Mouse (Mus musculus) common myeloid progenitor, adult 5-6 weeks (primary cell): ENCODE results near the gene Iqsec3. TPM values are rescaled to one million over a fixed set of nuclear protein-coding genes. Genes with fewer than 3 reads are reported as not detected.

ENCODE experiments used
- ATAC-seq: replicated peaks from 2 replicates; pipeline ENCODE4 v1.8.0; 2016; ENCODE audit warnings: low read depth, mild to moderate bottlenecking, moderate TSS enrichment, inconsistent platforms; ENCODE audit not compliant: poor library complexity, severe bottlenecking
- total RNA-seq: library from RNA; stranded (forward); fragments of 200-1000, 187-1606 nt; gene quantifications from 2 replicates; pipeline ENCODE4 v1.2.3, GENCODE M21; 2017

Iqsec3 gene
- total RNA-seq, 1 experiment from 2014 or later: not detected

DNA sequence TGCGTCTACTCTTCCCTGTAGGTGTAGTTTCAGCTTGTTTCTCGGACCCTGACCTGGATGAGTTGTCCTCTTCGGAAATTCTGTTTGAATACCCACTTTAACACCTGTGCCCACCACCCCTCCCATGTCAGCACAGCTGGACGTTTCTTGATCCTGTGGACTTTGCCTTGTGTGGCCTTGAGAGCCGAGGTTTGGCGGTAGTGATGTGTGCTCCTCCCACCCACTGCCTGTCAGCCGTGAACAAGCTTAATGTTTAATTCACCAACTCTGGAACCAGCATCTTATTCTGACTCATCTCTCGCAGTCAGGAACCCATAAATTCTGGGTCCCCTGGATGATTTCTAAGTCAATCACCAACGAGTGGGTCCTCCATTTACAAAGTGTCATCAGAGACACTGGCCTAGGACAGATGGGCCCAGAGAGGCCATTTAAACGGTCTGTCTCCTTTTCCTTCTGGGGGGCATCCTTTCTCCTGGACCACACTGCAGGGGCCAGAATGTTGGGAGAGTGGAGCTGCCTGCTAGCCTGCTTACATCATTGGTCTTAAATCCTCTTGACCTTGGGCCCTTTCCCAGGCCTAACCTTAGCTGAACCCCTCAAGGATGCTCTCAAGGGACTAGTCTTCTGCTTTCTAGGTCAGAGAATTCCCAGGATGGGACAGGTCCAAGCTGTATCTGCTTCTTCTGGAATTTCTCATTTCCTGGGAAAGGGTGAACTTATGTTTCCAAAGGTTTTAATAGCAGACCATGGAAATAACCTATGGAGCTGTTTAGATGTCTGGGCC, 102.1 kb downstream of the Iqsec3 start:
- ATAC-seq: no peak

GRCm38 (mm10) chr6:121367099-121367498, 106.4 kb downstream of the Iqsec3 start:
- ATAC-seq: no peak

DNA sequence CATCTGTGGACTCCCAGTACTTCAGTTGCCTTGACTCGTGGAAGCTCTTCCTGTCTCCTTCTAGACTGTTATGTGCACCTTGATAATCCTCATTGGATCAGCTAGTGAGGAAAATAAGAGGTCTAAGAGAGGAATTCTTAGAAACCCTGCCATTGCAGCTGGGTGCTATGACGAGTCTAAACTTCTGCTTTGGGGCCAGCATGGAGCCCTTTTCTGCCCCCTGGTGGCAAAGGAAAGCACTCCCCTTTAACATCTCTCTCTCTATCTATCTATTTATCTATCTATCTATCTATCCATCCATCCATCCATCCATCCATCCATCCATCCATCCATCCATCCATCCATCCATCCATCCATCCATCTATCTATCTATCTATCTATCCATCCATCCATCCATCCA, 106.9 kb downstream of the Iqsec3 start:
- ATAC-seq: peak; percentile 85

DNA sequence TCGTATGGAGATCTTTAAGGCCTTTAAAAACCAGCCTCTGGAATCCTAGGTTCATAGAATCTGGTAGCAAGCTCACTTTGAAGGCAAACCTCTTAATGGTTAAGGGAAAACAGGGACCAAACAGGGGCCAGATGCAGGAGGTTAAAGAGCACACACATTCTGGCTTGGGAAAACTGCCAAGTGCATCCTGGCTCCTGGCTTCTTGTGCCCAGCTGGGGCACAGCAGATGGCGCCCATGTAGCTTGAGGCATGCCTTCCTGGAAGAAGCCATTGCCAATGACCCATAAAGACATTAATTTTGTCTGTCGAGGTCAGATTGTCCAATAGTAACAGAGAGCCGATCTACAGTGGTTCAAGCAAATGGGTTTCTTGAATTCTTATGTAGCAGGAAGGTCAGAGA, 109.5 kb downstream of the Iqsec3 start:
- no peak for ATAC-seq

GRCm38 (mm10) chr6:121363061-121363460, 110.4 kb downstream of the Iqsec3 start:
- ATAC-seq: no peak

DNA sequence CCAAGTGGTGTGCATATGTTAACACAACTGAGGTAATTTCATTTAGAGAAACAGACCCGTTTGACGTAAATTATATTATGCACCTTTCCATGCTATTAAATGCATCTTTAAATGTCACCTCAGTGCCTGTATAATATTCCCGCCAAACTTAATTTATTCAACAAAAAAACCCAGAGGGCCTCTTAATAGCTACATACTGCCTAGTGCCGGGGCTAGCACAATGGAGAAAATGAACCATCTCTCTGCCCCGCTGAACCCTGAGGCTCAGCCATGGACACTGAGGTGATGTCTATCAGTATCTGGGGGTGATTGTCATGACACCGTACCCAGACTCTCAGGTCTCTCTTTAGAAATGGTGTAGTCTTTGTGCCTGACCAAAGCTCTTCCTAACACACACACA, 116.2 kb downstream of the Iqsec3 start:
- no peak for ATAC-seq

DNA sequence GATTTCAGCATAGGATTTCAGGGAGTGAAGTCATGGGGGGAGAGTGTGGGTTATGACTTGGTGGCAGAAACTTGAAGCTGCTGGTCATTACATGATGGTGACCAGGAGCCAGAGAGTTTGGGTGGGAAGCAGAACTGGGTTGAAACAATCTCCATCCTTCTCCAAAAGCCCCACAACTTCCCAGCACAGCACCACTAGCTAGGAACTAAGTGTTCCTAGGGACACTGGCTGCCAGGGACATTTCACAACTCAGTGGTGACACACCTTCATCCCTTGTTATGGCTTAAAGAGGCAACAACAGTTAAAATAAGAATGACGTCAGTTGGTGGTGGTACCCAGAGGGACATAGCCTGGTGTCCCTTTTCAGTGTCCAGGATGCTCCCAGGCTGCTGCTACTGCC, 117.4 kb downstream of the Iqsec3 start:
- no peak for ATAC-seq

DNA sequence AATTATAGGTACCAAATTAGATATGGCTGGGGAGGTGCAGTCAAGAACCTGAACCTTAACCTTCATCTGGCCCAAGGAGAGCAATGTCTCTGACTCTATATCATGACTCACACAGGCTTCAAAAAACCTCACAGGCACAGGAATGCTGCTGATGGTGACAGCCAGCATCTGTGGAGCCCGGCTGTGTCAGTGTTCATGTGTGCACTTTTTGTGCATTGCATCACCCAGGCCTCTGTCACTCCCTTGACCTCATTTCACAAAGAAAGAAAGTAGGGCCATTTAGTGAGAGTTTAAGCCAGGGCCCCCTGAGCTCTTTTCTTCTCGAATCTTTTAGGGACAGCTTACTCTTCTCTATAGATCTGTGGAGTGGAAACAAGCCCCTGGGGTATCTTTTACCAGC, 121.2 kb downstream of the Iqsec3 start:
- ATAC-seq: no peak

DNA sequence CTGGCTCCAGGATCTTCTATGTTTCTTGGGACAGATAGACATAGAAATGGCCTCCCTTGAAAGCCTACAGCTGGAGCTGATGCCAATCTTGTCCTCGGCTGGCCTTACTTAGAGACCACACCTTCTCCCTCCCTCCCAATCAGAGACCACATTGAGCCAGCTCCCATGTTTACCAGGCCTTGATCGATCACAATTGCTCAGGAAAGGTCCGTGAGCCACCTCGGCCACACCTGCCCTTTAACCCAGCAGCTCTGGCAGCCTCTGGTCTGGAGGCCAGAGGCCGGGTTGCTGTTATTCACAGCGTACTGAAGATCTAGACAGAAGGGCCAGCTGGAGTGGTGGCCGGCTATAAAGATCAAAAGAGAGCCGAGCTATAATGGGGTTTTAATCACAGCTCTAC, 127.0 kb downstream of the Iqsec3 start:
- no peak for ATAC-seq

- no peak for ATAC-seq
Observed at GRCm38 (mm10) chr6:121344329-121344728, 129.1 kb downstream of the Iqsec3 start.

DNA sequence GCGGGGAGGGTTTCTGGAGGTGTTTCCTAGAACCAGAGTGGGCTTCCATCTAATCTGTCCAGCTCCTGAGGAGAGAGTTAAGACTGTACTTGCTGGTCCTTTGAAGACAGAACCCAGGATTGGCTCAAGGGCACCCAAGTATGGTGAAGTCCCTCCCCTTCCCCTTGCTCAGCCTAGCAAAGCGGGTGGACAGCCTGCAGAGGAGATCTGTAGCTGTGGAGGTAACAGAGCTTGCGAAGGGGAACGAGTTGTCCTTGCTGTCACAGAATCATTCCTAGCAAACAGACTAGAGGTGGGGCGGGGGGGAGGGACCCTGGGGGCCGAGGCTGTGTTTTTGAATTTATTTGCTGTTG, 129.7 kb downstream of the Iqsec3 start:
- ATAC-seq: no peak

GRCm38 (mm10) chr6:121343026-121343770, 130.3 kb downstream of the Iqsec3 start, which contains the start of gene Slc6a12:
TSS of gene Slc6a12 (plus strand) at chr6:121343076.
- ATAC-seq: peak; percentile 73

DNA sequence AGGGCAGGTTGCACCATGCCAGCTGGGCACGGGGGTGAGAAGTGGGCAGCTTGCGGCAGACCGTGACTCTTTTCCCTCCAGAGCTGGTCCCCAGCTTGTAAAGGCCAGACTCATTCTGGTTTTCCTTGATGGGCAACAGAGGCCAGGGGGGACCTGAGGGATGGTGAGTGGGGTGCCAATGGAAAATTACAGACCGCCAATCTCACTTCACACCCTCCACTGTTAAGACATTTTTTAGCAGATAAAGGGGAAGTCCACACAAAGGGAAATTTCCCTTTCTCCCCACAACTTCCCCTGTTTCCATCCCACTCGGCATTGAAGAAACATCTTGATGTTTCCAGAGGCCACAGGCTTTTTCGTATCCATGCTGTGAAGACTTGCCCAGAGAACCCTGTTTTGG, 131.8 kb downstream of the Iqsec3 start:
- ATAC-seq: peak; percentile 60

DNA sequence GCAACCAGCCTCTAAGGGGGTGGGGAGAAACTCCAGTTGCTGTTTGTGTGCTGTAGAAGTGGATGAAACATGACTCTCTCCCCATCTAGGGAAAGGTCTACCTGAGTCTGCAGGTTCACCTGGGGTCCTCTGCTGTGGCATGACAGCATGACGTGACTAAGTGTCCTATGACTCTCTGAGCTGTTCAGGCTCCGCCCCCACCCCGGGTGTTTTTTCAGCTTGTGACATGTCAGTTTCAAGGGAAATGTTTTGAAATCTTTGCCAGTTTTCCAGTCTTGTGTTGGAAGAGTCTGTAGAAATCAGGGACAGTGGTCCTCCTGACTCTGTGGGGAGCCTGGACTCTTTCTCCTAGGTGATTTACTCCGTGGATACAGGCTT, 135.0 kb downstream of the Iqsec3 start:
- no peak for ATAC-seq

GRCm38 (mm10) chr6:121337770-121338518, 135.5 kb downstream of the Iqsec3 start:
- peak; percentile 75 for ATAC-seq

DNA sequence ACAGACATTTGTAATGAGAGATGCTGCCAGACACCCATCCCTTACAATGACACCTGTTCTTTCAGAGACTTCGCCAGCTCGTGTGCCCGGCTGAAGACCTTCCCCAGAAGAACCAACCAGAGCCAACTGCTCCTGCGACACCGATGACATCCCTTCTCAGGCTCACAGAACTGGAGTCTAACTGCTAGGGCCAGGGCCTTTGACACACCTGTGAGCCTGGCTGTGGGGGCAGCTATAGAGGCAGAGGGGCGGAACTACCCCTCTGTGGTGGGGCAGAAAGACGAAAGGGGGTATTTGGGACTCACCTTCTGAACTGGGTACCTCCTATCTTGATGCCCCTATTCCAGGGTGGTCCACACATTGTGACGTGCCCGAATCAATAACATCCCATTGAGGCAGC, 136.2 kb downstream of the Iqsec3 start:
- no peak for ATAC-seq

GRCm38 (mm10) chr6:121336558-121336957, 136.9 kb downstream of the Iqsec3 start:
- peak; percentile 40 for ATAC-seq

GRCm38 (mm10) chr6:121335841-121336240, 137.6 kb downstream of the Iqsec3 start:
- ATAC-seq: no peak

DNA sequence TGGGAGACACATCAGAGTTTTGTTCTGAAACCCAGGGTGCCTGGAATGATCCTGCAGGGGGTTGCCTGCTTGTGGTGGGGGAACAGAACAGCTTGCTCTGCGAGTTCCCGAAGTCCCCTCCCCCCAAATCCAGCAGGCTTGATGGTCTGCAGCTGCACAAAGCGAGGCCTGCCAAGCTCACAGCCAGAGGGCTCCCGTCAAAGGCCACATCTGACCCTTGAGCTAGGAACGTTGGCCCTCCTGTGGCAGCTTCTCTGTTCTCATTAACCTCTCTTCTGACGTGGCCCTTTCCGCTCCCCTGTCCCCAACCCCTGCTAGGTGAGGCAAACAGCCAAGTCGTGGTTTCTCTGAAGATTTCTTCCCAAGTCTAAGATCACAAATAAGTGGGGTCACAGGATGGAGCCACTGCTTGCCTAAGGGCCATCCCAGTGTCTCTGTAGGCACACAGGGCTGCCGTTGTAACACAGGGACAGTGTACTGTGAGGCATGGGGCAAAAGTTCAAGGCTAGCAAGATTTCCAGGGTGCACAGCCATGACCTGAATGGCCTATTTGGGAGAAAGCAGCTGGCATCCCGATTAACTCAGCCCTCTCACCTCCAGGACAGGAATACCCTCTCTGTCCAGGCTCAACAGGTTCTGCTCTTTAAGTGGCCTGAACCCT, 143.5 kb downstream of the Iqsec3 start:
- ATAC-seq: no peak

- ATAC-seq: no peak
Observed at GRCm38 (mm10) chr6:121328417-121328884, 145.0 kb downstream of the Iqsec3 start.
